Mouse (Mus musculus) hindbrain, embryonic 16.5 days (tissue): ENCODE results near the gene A730015C16Rik. TPM values are rescaled to one million over a fixed set of nuclear protein-coding genes. Genes with fewer than 3 reads are reported as not detected.

Experiments used
- ATAC-seq: fragments of 200-750 bp; cut with Nextera tagmentation; 2 replicates; pipeline ENCODE4 v1.8.0; 2017; ENCODE audit warnings: moderate TSS enrichment, moderate library complexity
- H3K27ac ChIP-seq: fragments of 300-500 bp; sonication (generic); 2 replicates; pipeline ENCODE4 v1.5.1; 2014; ENCODE audit warnings: low read depth, mild to moderate bottlenecking, control low read depth, low read length, moderate library complexity
- H3K27me3 ChIP-seq: fragments of 300-500 bp; sonication (generic); replicated peaks from 2 replicates; pipeline ENCODE4 v1.6.1; 2014; ENCODE audit warnings: low read length; ENCODE audit not compliant: control insufficient read depth, insufficient read depth
- H3K36me3 ChIP-seq: fragments of 300-500 bp; sonication (generic); 2 replicates; pipeline ENCODE4 v1.6.1; 2014; ENCODE audit warnings: mild to moderate bottlenecking, low read length, moderate library complexity, mixed read lengths; ENCODE audit not compliant: control insufficient read depth, insufficient read depth
- H3K4me1 ChIP-seq: fragments of 300-500 bp; sonication (generic); 2 replicates; pipeline ENCODE4 v1.6.1; 2014; ENCODE audit warnings: low read depth, low read length; ENCODE audit not compliant: control insufficient read depth, insufficient read depth
- H3K4me2 ChIP-seq: fragments of 300-500 bp; sonication (generic); 2 replicates; pipeline ENCODE4 v1.6.1; 2014; ENCODE audit warnings: mild to moderate bottlenecking, low read length, control low read depth, moderate library complexity
- H3K4me3 ChIP-seq: fragments of 300-500 bp; sonication (generic); 2 replicates; pipeline ENCODE4 v1.5.1; 2014; ENCODE audit warnings: mild to moderate bottlenecking, low read length, control low read depth, moderate library complexity
- H3K9ac ChIP-seq: fragments of 300-500 bp; sonication (generic); 2 replicates; pipeline ENCODE4 v1.6.1; 2014; ENCODE audit warnings: low read depth, mild to moderate bottlenecking, control low read depth, low read length, moderate library complexity
- H3K9me3 ChIP-seq: fragments of 300-500 bp; sonication (generic); 2 replicates; pipeline ENCODE4 v1.6.1; 2014; ENCODE audit warnings: mild to moderate bottlenecking, low read length, moderate library complexity; ENCODE audit not compliant: control insufficient read depth
- WGBS: fragments of 180-500 bp; shearing (Covaris S2); extraction: QIAGEN DNeasy Blood & Tissue Kit; methylation state at CpG from one replicate; pipeline ENCODE4 v1.1.7; 2014; 5-methylcytosine and 5-hydroxymethylcytosine counted together
- polyA plus RNA-seq: library from polyadenylated mRNA; unstranded; fragments of >200 nt; fragmentation: Nextera tagmentation; extraction: Ambion mirVana; gene quantifications from 2 replicates; pipeline ENCODE4 v1.2.1, GENCODE M21; 2015

The A730015C16Rik gene
- polyA plus RNA-seq, 1 experiment from 2014 or later = 1.0 TPM

DNA sequence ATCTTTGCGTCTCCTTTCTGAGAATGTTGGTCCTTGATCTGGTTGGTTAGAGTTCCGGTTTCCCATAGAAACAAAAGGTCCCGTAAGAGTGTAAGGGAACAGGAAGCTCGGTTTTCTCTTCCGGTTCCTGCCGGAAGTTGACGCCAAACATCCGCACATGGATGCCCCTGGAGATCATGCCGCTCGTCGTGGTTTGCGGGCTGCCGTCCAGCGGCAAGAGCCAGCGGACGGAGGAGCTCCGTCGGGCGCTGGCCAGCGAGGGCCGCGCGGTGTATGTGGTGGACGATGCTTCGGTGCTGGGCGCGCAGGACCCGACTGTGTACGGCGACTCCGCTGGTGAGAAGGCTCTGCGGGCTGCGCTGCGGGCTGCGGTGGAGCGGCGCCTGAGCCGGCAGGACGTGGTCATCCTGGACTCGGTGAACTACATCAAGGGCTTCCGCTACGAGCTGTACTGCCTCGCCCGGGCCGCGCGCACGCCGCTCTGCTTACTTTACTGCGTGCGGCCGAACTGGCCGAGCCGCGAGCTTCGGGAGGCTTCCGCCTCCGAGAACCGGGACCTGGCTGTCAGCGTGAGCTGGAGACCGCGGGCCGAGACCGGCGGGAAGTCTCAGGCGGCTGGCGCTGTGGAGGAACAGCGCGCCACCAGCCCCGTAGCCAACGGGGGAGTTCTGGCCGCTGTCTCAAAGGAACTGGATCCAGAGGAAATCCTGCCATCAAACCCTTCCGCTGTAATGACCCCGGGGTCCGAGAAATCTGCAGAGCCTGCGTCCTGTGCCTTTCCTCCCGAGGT, 509 bp downstream of the A730015C16Rik start, which contains the start of gene Kti12:
TSS of gene Kti12 (plus strand) at position 71 of the 790 bp plus-strand sequence.
- no peaks in the 10 kb centered on the region for H3K36me3 ChIP-seq
- H3K9me3 ChIP-seq = no peaks in the 10 kb centered on the region
- no peaks in the 10 kb centered on the region for H3K27me3 ChIP-seq
- peak within 1 kb of the TSS; percentile 88 for H3K27ac ChIP-seq
- peak within 1 kb of the TSS; percentile 97 for H3K4me2 ChIP-seq
- peak; percentile 96 for ATAC-seq
- under 1% methylated on average over 72 of the region's 77 CpGs for WGBS
- H3K4me3 ChIP-seq = peak within 1 kb of the TSS; percentile 96
- H3K4me1 ChIP-seq = peaks cover 18% of the 10 kb centered on the region
- peak within 1 kb of the TSS; percentile 82 for H3K9ac ChIP-seq

DNA sequence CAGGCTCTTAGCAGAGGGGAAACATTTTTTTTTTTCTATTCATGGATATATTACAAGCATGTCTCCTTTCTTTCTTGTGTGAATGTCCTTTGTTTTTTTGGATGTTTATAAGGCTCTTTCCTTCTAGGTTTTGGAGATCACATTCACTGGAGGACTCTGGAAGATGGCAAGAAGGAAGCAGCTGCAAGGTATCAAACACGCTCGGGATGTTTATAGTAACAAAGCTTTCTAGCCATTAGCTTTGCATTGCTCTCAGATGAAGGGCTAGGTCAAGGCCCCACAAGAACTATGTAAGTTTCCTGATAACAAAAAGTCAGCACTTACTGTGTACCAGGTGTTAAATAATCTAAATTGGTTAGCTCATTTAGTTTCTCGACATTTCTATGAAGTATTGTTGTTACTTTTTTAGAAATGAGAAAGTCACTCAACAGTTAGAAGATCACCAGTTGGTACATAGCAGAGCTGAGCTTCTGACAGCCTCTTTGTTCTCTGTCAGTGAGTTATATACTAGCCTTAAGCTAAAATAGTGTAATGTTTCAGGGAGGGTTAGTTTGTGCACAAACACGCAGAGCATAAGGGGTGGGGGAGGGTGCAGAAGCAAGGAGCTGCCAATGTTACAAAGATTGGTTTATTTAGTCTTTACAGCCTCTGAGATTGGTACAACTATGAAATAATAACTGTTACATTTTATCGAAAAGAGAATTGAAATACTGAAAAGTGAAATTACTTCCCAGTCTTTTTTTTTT, 2.4 kb downstream of the A730015C16Rik start:
- 93% methylated on average over 5 of the region's 5 CpGs for WGBS
- H3K9me3 ChIP-seq = no peaks in the 10 kb centered on the region
- no peak overlapping the region for H3K4me2 ChIP-seq
- no peak overlapping the region for H3K9ac ChIP-seq
- ATAC-seq = no peak
- H3K36me3 ChIP-seq = no peaks in the 10 kb centered on the region
- no peak overlapping the region for H3K4me3 ChIP-seq
- H3K4me1 ChIP-seq = peaks cover 15% of the 10 kb centered on the region
- no peaks in the 10 kb centered on the region for H3K27me3 ChIP-seq
- no peak overlapping the region for H3K27ac ChIP-seq

DNA sequence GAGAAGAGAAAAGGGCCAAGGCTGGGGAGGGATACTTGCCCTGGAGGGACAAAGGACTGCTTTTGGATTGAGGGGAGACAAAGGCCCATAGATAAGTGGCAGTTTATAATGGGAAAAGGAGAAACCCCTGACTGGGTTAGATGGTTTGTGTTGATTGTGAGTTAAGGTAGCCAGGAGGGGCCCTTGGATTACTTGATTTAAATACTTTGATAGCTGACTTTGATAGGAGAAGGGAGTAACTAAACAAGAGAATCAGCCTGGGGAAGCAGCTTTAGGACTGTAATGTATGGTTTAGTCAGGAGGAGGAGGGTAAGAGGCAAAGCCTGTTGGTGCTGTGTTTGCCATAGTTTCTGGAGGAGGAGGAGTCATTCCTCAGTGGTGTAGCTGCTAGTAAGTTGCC, 5.1 kb downstream of the A730015C16Rik start:
- Histone ChIP-seq H3K9me3 (no peaks in the 10 kb centered on the region), H3K4me1 (peaks cover 3% of the 10 kb centered on the region), H3K4me2 (no peak overlapping the region), H3K9ac (no peak overlapping the region), H3K27ac (no peak overlapping the region), H3K4me3 (no peak overlapping the region), H3K27me3 (no peaks in the 10 kb centered on the region), H3K36me3 (no peaks in the 10 kb centered on the region)
- no peak for ATAC-seq

DNA sequence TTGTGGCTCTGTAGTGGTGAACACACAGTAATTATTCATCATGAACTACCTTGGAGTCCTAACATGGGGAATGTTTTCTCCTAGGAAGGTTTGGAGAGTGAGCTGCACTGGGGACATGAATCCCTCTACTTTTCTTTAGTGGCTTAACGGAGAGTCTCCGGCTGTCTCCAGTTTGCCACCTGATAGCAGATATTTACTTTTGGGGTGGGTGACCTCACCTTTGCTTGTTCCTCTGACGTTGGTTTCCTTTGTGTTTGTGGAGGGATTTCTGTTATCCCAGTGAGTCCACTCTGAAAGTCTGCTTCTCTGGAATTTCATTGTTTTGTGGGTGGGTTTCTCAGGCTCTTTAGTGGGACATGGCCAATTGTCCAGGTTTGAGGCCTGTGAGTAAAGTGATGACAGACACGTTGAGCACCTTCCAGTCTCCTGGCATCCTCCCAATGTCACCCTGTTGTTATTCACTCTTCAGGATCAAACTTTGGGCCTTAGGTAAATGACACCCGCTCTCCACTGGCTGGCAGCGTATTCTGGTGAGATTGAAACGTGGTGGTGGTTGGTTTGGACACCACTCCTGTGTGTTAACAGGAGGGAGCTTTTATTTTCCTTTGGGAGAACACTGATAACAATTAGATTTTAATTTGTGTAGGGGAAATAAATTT, 6.4 kb downstream of the A730015C16Rik start:
- no peak overlapping the region for H3K4me3 ChIP-seq
- no peaks in the 10 kb centered on the region for H3K27me3 ChIP-seq
- no peaks in the 10 kb centered on the region for H3K36me3 ChIP-seq
- H3K9me3 ChIP-seq = no peaks in the 10 kb centered on the region
- ATAC-seq = no peak
- H3K9ac ChIP-seq = no peak overlapping the region
- WGBS = 88% methylated on average over 7 of the region's 7 CpGs
- peaks cover 2% of the 10 kb centered on the region for H3K4me1 ChIP-seq
- no peak overlapping the region for H3K4me2 ChIP-seq
- no peak overlapping the region for H3K27ac ChIP-seq

DNA sequence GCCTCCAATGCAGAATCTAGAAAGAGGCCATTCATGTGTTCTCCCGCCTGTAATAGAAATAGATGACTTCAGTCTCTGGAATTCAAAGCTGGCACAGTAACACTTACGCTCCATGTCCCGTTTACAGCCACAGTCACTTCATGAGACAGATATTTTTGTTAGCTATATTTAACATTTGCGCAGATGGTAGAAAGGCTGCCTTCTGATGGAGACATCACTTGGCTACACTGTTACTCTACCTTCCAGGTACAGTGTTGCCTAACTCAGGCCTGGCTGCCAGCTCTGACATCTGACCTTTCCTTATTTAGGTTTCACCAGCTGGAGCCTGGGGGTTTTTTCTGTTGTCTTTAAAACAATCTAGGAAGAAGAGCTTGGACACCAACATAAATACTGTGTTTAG, 10.4 kb downstream of the A730015C16Rik start:
- 79% methylated on average over 4 of the region's 4 CpGs for WGBS
- ATAC-seq = no peak
- Histone ChIP-seq H3K4me3 (no peak overlapping the region), H3K4me2 (no peak overlapping the region), H3K27ac (no peak overlapping the region), H3K9ac (no peak overlapping the region), H3K4me1 (peaks cover 11% of the 10 kb centered on the region), H3K27me3 (no peaks in the 10 kb centered on the region), H3K9me3 (no peaks in the 10 kb centered on the region), H3K36me3 (no peaks in the 10 kb centered on the region)

DNA sequence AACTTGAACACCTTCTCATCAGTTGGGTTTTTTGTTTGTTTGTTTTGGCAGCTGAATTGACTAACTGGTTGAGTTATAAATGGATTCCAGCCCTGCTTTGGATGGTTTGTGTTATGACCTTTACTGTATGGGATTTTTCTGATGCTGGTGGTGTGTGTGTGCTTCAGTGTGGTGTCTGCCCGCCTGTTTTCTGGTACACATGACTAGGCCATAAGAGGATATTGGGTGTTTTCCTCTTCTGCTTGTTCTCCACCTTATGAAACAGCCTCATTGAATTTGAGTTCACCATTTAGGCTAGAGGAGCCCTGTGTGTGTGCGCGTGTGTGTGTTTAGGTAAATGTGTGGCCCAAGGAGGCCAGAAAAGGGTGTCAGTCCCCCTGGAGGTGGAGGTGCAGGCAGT, 12.9 kb downstream of the A730015C16Rik start:
- Histone ChIP-seq H3K36me3 (no peaks in the 10 kb centered on the region), H3K4me1 (peaks cover 25% of the 10 kb centered on the region), H3K27me3 (no peaks in the 10 kb centered on the region), H3K9ac (peak overlapping the region; percentile 76), H3K4me3 (peak overlapping the region; percentile 91), H3K27ac (peak overlapping the region; percentile 99; the same call in 1 of the 2 replicates), H3K9me3 (no peaks in the 10 kb centered on the region), H3K4me2 (peak overlapping the region; percentile 87)
- no peak for ATAC-seq
- WGBS = 67% methylated on average over 3 of the region's 3 CpGs

DNA sequence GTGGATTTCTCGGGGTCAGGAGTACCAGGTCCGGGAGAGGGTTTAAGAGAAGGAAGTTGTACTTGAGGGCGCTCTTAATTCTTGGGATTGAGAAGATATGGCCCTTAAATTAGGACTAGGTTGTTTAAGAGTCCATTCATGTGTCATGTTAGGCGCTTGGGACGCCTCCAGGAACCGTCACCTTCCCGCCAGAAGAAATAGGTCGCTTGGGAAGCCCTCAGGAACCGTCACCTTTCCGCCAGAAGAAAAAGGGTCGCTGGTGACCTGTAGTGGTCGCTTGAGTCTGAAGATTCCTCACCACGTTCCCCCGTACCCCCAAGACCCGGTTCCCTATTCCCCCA, 13.5 kb downstream of the A730015C16Rik start:
- ATAC-seq = no peak
- H3K9me3 ChIP-seq = no peaks in the 10 kb centered on the region
- under 1% methylated on average over 15 of the region's 15 CpGs for WGBS
- peak overlapping the region; percentile 99 for H3K27ac ChIP-seq
- no peaks in the 10 kb centered on the region for H3K36me3 ChIP-seq
- peaks cover 25% of the 10 kb centered on the region for H3K4me1 ChIP-seq
- H3K9ac ChIP-seq = peak overlapping the region; percentile 76
- H3K4me3 ChIP-seq = peak overlapping the region; percentile 91
- no peaks in the 10 kb centered on the region for H3K27me3 ChIP-seq
- H3K4me2 ChIP-seq = peak overlapping the region; percentile 87

DNA sequence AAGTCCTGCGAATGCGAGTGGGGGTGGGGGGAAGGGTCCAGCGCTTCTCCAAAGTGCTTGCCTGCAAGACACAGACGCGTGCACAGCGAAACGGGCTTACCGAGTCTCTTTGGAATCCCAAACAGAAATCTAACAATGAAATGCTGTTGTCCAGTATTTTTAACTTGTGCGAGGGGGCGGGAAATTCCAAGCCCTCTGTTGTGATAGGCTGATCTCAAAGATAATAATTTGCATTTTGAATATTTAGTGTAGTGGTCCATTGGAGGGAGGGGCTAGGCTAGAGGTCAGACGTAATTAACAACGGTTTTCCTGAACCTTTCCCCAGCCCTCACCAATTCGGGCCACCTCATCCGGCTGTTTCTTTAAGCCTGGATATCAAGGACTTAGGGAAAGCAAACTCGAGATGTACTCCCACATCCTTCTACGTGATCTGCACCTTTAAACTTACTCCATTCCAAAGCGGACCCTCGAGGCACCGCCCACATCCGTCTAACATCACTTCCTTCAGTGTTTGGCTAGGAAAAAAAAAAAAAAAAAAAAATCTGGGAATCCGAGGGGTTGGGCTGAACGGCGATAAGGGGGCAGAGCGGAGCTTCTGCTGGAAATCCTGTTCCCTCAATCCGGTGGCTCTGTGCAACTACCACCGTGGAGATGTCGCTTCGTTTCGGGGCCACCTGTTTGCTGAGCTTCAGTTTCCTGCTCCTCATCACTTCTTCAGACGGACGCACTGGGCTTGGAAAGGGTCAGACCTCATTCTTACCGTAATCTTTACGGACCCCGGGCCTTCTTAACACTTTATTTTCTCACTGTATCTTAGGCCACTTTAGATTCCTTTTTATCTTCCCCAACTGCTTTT, 14.1 kb downstream of the A730015C16Rik start, which contains the start of gene Txndc12:
TSS of gene Txndc12 (plus strand) at position 487 of the 856 bp plus-strand sequence.
- H3K36me3 ChIP-seq = no peaks in the 10 kb centered on the region
- no peaks in the 10 kb centered on the region for H3K9me3 ChIP-seq
- H3K4me2 ChIP-seq = peak within 1 kb of the TSS; percentile 87
- H3K27me3 ChIP-seq = no peaks in the 10 kb centered on the region
- peaks cover 25% of the 10 kb centered on the region for H3K4me1 ChIP-seq
- peak within 1 kb of the TSS; percentile 99 for H3K27ac ChIP-seq
- under 1% methylated on average over 34 of the region's 34 CpGs for WGBS
- peak within 1 kb of the TSS; percentile 99 for H3K9ac ChIP-seq
- peak within 1 kb of the TSS; percentile 91 for H3K4me3 ChIP-seq
- ATAC-seq = peak; percentile 83
